Mouse (Mus musculus): ENCODE measurements around the gene Rgs12.

Rgs12 gene

GRCm38 (mm10) chr5:35035141-35035540 is 85.9 kb downstream of the Rgs12 start:
- DNase-seq, result no peak

- peak; percentile 29 for DNase-seq
Observed at GRCm38 (mm10) chr5:35035795-35036194, 86.5 kb downstream of the Rgs12 start.

GRCm38 (mm10) chr5:35037438-35037837 is 88.2 kb downstream of the Rgs12 start:
- no peak for DNase-seq

GRCm38 (mm10) chr5:35041268-35041829 is 92.1 kb downstream of the Rgs12 start, which contains the start of gene Hgfac:
Gene Hgfac (plus strand): TSS chr5:35041509.
- DNase-seq, result peak; percentile 97

GRCm38 (mm10) chr5:35042431-35043109 is 93.3 kb downstream of the Rgs12 start:
- DNase-seq, result no peak

- peak; percentile 93 for DNase-seq
Observed at GRCm38 (mm10) chr5:35043110-35043451, 93.8 kb downstream of the Rgs12 start.

- DNase-seq, result no peak
Observed at GRCm38 (mm10) chr5:35050541-35050940, 101.3 kb downstream of the Rgs12 start.

- no peak for DNase-seq
Observed at GRCm38 (mm10) chr5:35054628-35055027, 105.4 kb downstream of the Rgs12 start.

- no peak for DNase-seq
Observed at GRCm38 (mm10) chr5:35055076-35055475, 105.8 kb downstream of the Rgs12 start.

- peak; percentile 38 for DNase-seq
Observed at GRCm38 (mm10) chr5:35056604-35057432, 107.6 kb downstream of the Rgs12 start, which contains the start of gene Dok7. Gene Dok7 (plus strand): TSS chr5:35056766.

- no peak for DNase-seq
Observed at GRCm38 (mm10) chr5:35057582-35057981, 108.3 kb downstream of the Rgs12 start.

GRCm38 (mm10) chr5:35058216-35058615 is 109.0 kb downstream of the Rgs12 start:
- DNase-seq, result no peak

GRCm38 (mm10) chr5:35060098-35060497 is 110.9 kb downstream of the Rgs12 start:
- no peak for DNase-seq

- DNase-seq, result no peak
Observed at GRCm38 (mm10) chr5:35069841-35070240, 120.6 kb downstream of the Rgs12 start.

GRCm38 (mm10) chr5:35070314-35070713 is 121.1 kb downstream of the Rgs12 start:
- no peak for DNase-seq

GRCm38 (mm10) chr5:35070953-35071352 is 121.7 kb downstream of the Rgs12 start:
- DNase-seq, result no peak

GRCm38 (mm10) chr5:35071855-35072254 is 122.6 kb downstream of the Rgs12 start:
- DNase-seq, result no peak

- DNase-seq, result no peak
Observed at GRCm38 (mm10) chr5:35073235-35073634, 124.0 kb downstream of the Rgs12 start.

GRCm38 (mm10) chr5:35073992-35074391 is 124.7 kb downstream of the Rgs12 start:
- DNase-seq, result no peak

- no peak for DNase-seq
Observed at GRCm38 (mm10) chr5:35076369-35076768, 127.1 kb downstream of the Rgs12 start.

- DNase-seq, result no peak
Observed at GRCm38 (mm10) chr5:35079101-35079500, 129.9 kb downstream of the Rgs12 start.

- no peak for DNase-seq
Observed at GRCm38 (mm10) chr5:35084913-35085312, 135.7 kb downstream of the Rgs12 start.

- DNase-seq, result peak; percentile 85
Observed at GRCm38 (mm10) chr5:35088785-35089613, 139.8 kb downstream of the Rgs12 start.
